Mouse (Mus musculus) 3T3-L1 (cell line): ENCODE measurements around the gene Pklr.
A peak's percentile ranks its signal among the peaks of the same experiment; 100 is the strongest.

Experiments used
- DNase-seq: peaks from one replicate; pipeline ENCODE4 v3.0.0-alpha.2; 2015; ENCODE audit warnings: low read depth, low spot score

Gene Pklr

GRCm38 (mm10) chr3:89193853-89194252, 57.9 kb downstream of the Pklr start:
- DNase-seq, result peak; percentile 63
